In genomic region chr15:97850441-97850840, GRCm38 (mm10) we compare ENCODE assay signal across 8 mouse cellular contexts. TPM values are rescaled to one million over a fixed set of nuclear protein-coding genes. Genes with fewer than 3 reads are reported as not detected.
A peak's percentile ranks its signal among the peaks of the same experiment; 100 is the strongest.
DNase-seq lines count a peak whose midpoint lies in the region; ATAC-seq and TF ChIP-seq lines count a peak whose summit lies in the region.

No protein-coding gene starts in this region.

- peak; percentile 74 for TF ChIP-seq CTCF in intestine, postnatal 0 days (IDR thresholded peaks at IDR 0.05; ENCODE audit: low read depth)
- 0 out of 2 replicates have a peak, but pooled peaks have one; percentile 23 for TF ChIP-seq CTCF in G1E (IDR thresholded peaks at IDR 0.05; ENCODE audit: low read depth, low read length)

- no peaks in the 10 kb centered on the region for H3K36me3 ChIP-seq in intestine, postnatal 0 days (ENCODE audit: control insufficient read depth, insufficient read depth)
- no peaks in the 10 kb centered on the region for H3K36me3 ChIP-seq in intestine, embryonic 16.5 days (ENCODE audit: control insufficient read depth, insufficient read depth, low read length)
- H3K36me3 ChIP-seq in G1E (replicated peaks) = no peaks in the 10 kb centered on the region

- WGBS in intestine, postnatal 0 days = 24% methylated on average over 2 of the region's 2 CpGs
- 32% methylated on average over 2 of the region's 2 CpGs for WGBS in intestine, embryonic 16.5 days

- no peaks in the 10 kb centered on the region for H3K4me1 ChIP-seq in intestine, postnatal 0 days (replicated peaks; ENCODE audit: control insufficient read depth, insufficient read depth, low read length)
- peaks cover 3% of the 10 kb centered on the region; the same call in 1 of the 2 replicates for H3K4me1 ChIP-seq in intestine, embryonic 16.5 days (ENCODE audit: control insufficient read depth, insufficient read depth, low read length)
- peaks cover 69% of the 10 kb centered on the region for H3K4me1 ChIP-seq in G1E (ENCODE audit: insufficient read depth, low read depth, low read length)

- no peak for DNase-seq in G1E (ENCODE audit: low spot score)
- peak; percentile 41 for DNase-seq in c-Kit-negative CD71-positive TER-119-positive erythroid progenitor cells, embryonic 14.5 days (ENCODE audit: low read depth, low spot score)
- DNase-seq in lung, postnatal 10 days = peak; percentile 47
- DNase-seq in cerebellum, adult 8-10 months = no peak
- DNase-seq in right cerebral cortex, postnatal 25 days = no peak

- no peak overlapping the region for H3K4me3 ChIP-seq in intestine, postnatal 0 days (ENCODE audit: low read depth, low read length)
- H3K4me3 ChIP-seq in intestine, embryonic 16.5 days (ENCODE audit: low read length) = no peak overlapping the region
- no peak overlapping the region for H3K4me3 ChIP-seq in G1E (ENCODE audit: low read depth, low read length)

- H3K4me2 ChIP-seq in intestine, postnatal 0 days (replicated peaks; ENCODE audit: low read depth) = no peak overlapping the region
- H3K4me2 ChIP-seq in intestine, embryonic 16.5 days (ENCODE audit: low read depth, low read length) = no peak overlapping the region

- H3K27me3 ChIP-seq in intestine, postnatal 0 days (replicated peaks; ENCODE audit: control insufficient read depth, insufficient read depth, low read length) = no peaks in the 10 kb centered on the region
- no peaks in the 10 kb centered on the region for H3K27me3 ChIP-seq in intestine, embryonic 16.5 days (replicated peaks; ENCODE audit: control insufficient read depth, insufficient read depth, low read length)
- H3K27me3 ChIP-seq in G1E (ENCODE audit: insufficient read depth, low read length) = no peaks in the 10 kb centered on the region

- no peak overlapping the region for H3K9ac ChIP-seq in intestine, postnatal 0 days (ENCODE audit: low read depth, low read length)
- no peak overlapping the region for H3K9ac ChIP-seq in intestine, embryonic 16.5 days (ENCODE audit: low read depth, low read length)

- no peaks in the 10 kb centered on the region for H3K9me3 ChIP-seq in intestine, postnatal 0 days (ENCODE audit: control insufficient read depth)
- no peaks in the 10 kb centered on the region for H3K9me3 ChIP-seq in intestine, embryonic 16.5 days (ENCODE audit: control insufficient read depth, low read length)
- peaks cover 5% of the 10 kb centered on the region for H3K9me3 ChIP-seq in G1E (replicated peaks)

- ATAC-seq in intestine, postnatal 0 days = no peak
- no peak for ATAC-seq in intestine, embryonic 16.5 days
- ATAC-seq in G1E (ENCODE audit: extremely low read depth, insufficient number of reproducible peaks, low FRiP score, poor library complexity, severe bottlenecking) = no peak
- no peak for ATAC-seq in megakaryocyte-erythroid progenitor cell, adult 5-6 weeks (replicated peaks; ENCODE audit: low FRiP score, low TSS enrichment, poor library complexity, severe bottlenecking)

- H3K27ac ChIP-seq in intestine, postnatal 0 days (ENCODE audit: low read depth, low read length) = no peak overlapping the region
- H3K27ac ChIP-seq in intestine, embryonic 16.5 days (ENCODE audit: low read length) = no peak overlapping the region

RNA-seq across cellular contexts. Expression of gene Hdac7, which starts 6.1 kb away (rescaled TPM):
- polyA plus RNA-seq in intestine, postnatal 0 days (2015; fragmentation: Nextera tagmentation; extraction: Ambion mirVana) = 7.8 and 9.2 TPM in 2 replicates
- polyA plus RNA-seq in intestine, embryonic 16.5 days (2015; fragmentation: Nextera tagmentation; extraction: Ambion mirVana) = 15.8 and 18.2 TPM in 2 replicates
- total RNA-seq in G1E (2014; fragmentation: Nextera tagmentation) (20.4 and 21.1 TPM in 2 replicates), G1E (2017) (3.0 and 3.9 TPM in 2 replicates)
- 117 and 164 TPM in 2 replicates for polyA plus RNA-seq in G1E (2012)
- total RNA-seq in megakaryocyte-erythroid progenitor cell, adult 5-6 weeks (2014; fragmentation: Nextera tagmentation) = 129 and 194 TPM in 2 replicates
- 24.8 and 35.6 TPM in 2 replicates for total RNA-seq in megakaryocyte-erythroid progenitor cell, adult 5-6 weeks (2017)

RNA-seq across cellular contexts. Expression of gene Vdr, which starts 60.0 kb away (rescaled TPM):
- 6.5 and 7.0 TPM in 2 replicates for polyA plus RNA-seq in intestine, postnatal 0 days (2015; fragmentation: Nextera tagmentation; extraction: Ambion mirVana)
- polyA plus RNA-seq in intestine, embryonic 16.5 days (2015; fragmentation: Nextera tagmentation; extraction: Ambion mirVana) = 2.4 TPM in 2 replicates
- total RNA-seq in G1E (2014; fragmentation: Nextera tagmentation) = 0.45 and 1.1 TPM in 2 replicates
- 0.23 and 0.33 TPM in 2 replicates for total RNA-seq in G1E (2017)
- polyA plus RNA-seq in G1E (2012) = 0.09 and 0.11 TPM in 2 replicates
- 1.5 TPM in 1 of 2 replicates, not detected in the other for total RNA-seq in megakaryocyte-erythroid progenitor cell, adult 5-6 weeks (2014; fragmentation: Nextera tagmentation)
- total RNA-seq in megakaryocyte-erythroid progenitor cell, adult 5-6 weeks (2017) = 0.85 and 0.88 TPM in 2 replicates

Comparison
In these comparisons a context has a peak if more than half of its experiments do, and no peak if none do; other contexts are left out.
1. DNase-seq: peak in c-Kit-negative CD71-positive TER-119-positive erythroid progenitor cells, embryonic 14.5 days (single experiment) and lung, postnatal 10 days (single experiment); none in G1E (single experiment), cerebellum, adult 8-10 months (single experiment) and right cerebral cortex, postnatal 25 days (single experiment).